Mouse (Mus musculus) hindbrain, embryonic 12.5 days (tissue): Measurements from ENCODE around the gene Cdkn1c. TPM values are rescaled to one million over a fixed set of nuclear protein-coding genes. Genes with fewer than 3 reads are reported as not detected.

ENCODE experiments used
- ATAC-seq: fragments of 200-750 bp; cut with Nextera tagmentation; 2 replicates; pipeline ENCODE4 v1.8.0; 2017; ENCODE audit warnings: moderate TSS enrichment; ENCODE audit not compliant: low FRiP score
- H3K27ac ChIP-seq: fragments of 300-500 bp; sonication (generic); 2 replicates; pipeline ENCODE4 v1.5.1; 2016; ENCODE audit warnings: mild to moderate bottlenecking
- H3K27me3 ChIP-seq: fragments of 300-500 bp; sonication (generic); 2 replicates; pipeline ENCODE4 v1.6.1; 2016; ENCODE audit warnings: mild to moderate bottlenecking
- H3K36me3 ChIP-seq: fragments of 300-500 bp; sonication (generic); 2 replicates; pipeline ENCODE4 v1.6.1; 2016; ENCODE audit warnings: mild to moderate bottlenecking
- H3K4me1 ChIP-seq: fragments of 300-500 bp; sonication (generic); 2 replicates; pipeline ENCODE4 v1.6.1; 2016
- H3K4me2 ChIP-seq: fragments of 300-500 bp; sonication (generic); replicated peaks from 2 replicates; pipeline ENCODE4 v1.6.1; 2016; ENCODE audit warnings: mild to moderate bottlenecking
- H3K4me3 ChIP-seq: fragments of 300-500 bp; sonication (generic); 2 replicates; pipeline ENCODE4 v1.5.1; 2016; ENCODE audit warnings: mild to moderate bottlenecking
- H3K9ac ChIP-seq: fragments of 300-500 bp; sonication (generic); 2 replicates; pipeline ENCODE4 v1.6.1; 2016; ENCODE audit warnings: mild to moderate bottlenecking, moderate library complexity
- H3K9me3 ChIP-seq: fragments of 300-500 bp; sonication (generic); replicated peaks from 2 replicates; pipeline ENCODE4 v1.6.1; 2016; ENCODE audit warnings: mild to moderate bottlenecking
- WGBS: fragments of 180-500 bp; shearing (Covaris S2); methylation state at CpG from one replicate; pipeline ENCODE4 v1.1.7; 2016; 5-methylcytosine and 5-hydroxymethylcytosine counted together
- polyA plus RNA-seq: library from polyadenylated mRNA; unstranded; fragments of >200 nt; fragmentation: Nextera tagmentation; extraction: Ambion mirVana; gene quantifications from 2 replicates; pipeline ENCODE4 v1.2.1, GENCODE M21; 2016

Gene Cdkn1c
- polyA plus RNA-seq, 1 experiment from 2014 or later: 1,001 TPM

DNA sequence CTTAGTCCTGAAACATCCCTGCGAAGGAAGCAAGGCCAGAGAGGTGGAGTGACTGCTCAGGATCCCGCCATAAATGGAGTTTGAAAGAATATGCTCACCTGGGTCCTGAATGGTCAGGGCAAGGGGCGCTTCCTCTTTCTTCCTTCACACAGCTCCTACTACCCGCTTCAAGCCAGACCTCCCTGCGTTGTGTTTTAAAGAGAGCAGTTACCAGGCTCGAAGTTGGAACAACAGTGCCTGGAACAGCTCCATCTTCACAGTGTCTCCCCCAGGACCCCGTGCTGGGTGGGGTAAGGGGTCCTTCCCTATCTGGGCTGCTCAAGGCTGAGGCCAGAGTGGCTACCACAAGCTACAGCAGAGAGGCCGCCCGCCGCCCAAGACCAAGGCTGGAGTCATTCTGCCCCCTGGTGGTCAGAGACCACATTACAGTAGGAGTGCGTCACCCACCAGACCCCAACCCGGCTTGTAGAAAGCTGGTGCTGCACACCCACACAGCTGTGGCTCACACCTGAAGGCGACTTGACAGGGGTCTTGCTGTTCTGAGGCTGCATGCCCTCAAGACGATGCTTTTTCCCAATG is 5.3 kb upstream of the Cdkn1c start:
- ATAC-seq: peak; percentile 23; the same call in 1 of the 2 replicates
- H3K27me3 ChIP-seq: peaks cover 10% of the 10 kb centered on the region
- no peak overlapping the region for H3K27ac ChIP-seq
- H3K9ac ChIP-seq: no peak overlapping the region
- H3K9me3 ChIP-seq: peaks cover 2% of the 10 kb centered on the region
- no peak overlapping the region for H3K4me3 ChIP-seq
- 30% methylated on average over 14 of the region's 14 CpGs for WGBS
- H3K4me2 ChIP-seq: no peak overlapping the region
- peaks cover 34% of the 10 kb centered on the region for H3K4me1 ChIP-seq
- no peaks in the 10 kb centered on the region for H3K36me3 ChIP-seq

- WGBS: 31% methylated on average over 39 of the region's 56 CpGs
- Histone ChIP-seq H3K9ac (peak overlapping the region; percentile 54), H3K27me3 (peaks cover 10% of the 10 kb centered on the region; the same call in 1 of the 2 replicates), H3K9me3 (peaks cover 14% of the 10 kb centered on the region), H3K4me3 (peak overlapping the region; percentile 30), H3K4me1 (peaks cover 34% of the 10 kb centered on the region), H3K4me2 (peak overlapping the region; percentile 58), H3K36me3 (no peaks in the 10 kb centered on the region), H3K27ac (peak overlapping the region; percentile 48; the same call in 1 of the 2 replicates)
- ATAC-seq: no peak
Measured at GRCm38 (mm10) chr7:143464811-143465560, 4.1 kb upstream of the Cdkn1c start.

GRCm38 (mm10) chr7:143463865-143464415 is 3.1 kb upstream of the Cdkn1c start:
- Histone ChIP-seq H3K4me2 (no peak overlapping the region; the same call in 1 of the 2 replicates), H3K27me3 (peaks cover 10% of the 10 kb centered on the region; the same call in 1 of the 2 replicates), H3K9ac (no peak overlapping the region), H3K27ac (0 out of 2 replicates have a peak overlapping the region, but pooled peaks have one; percentile 48), H3K4me3 (no peak overlapping the region), H3K9me3 (peaks cover 24% of the 10 kb centered on the region), H3K36me3 (no peaks in the 10 kb centered on the region), H3K4me1 (peaks cover 31% of the 10 kb centered on the region)
- no peak for ATAC-seq
- WGBS: 38% methylated on average over 11 of the region's 11 CpGs

- Histone ChIP-seq H3K27ac (no peak overlapping the region), H3K4me1 (peaks cover 30% of the 10 kb centered on the region), H3K4me2 (no peak overlapping the region), H3K9ac (no peak overlapping the region), H3K36me3 (no peaks in the 10 kb centered on the region), H3K9me3 (peaks cover 25% of the 10 kb centered on the region), H3K4me3 (no peak overlapping the region), H3K27me3 (peaks cover 10% of the 10 kb centered on the region; the same call in 1 of the 2 replicates)
- ATAC-seq: no peak
- WGBS: 76% methylated on average over 5 of the region's 5 CpGs
Measured at GRCm38 (mm10) chr7:143462516-143462915, 1.7 kb upstream of the Cdkn1c start.

DNA sequence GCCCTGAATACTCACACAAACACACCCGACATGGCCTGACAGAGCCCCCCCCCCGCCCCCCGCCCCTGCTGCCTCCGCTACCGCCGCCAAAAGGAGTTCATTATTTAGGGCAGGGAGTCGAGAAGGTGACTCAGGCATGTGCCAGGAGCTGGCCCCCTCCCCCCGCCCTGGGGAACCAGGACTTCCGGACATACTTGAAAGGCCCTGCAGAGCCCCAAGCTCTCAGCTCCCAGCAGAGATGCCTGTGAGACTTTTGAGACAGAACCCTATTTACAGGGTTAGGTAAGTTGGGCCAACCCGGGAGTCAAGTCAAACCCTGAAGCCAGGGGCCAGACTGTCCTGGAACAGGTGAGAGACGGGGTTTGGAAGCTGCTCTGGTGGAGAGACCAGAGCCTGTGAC is 1.1 kb upstream of the Cdkn1c start:
- Histone ChIP-seq H3K4me2 (peak overlapping the region; percentile 42; the same call in 1 of the 2 replicates), H3K4me3 (no peak overlapping the region), H3K27ac (peak overlapping the region; percentile 77; the same call in 1 of the 2 replicates), H3K27me3 (peaks cover 10% of the 10 kb centered on the region; the same call in 1 of the 2 replicates), H3K9ac (no peak overlapping the region), H3K36me3 (no peaks in the 10 kb centered on the region), H3K9me3 (peaks cover 25% of the 10 kb centered on the region), H3K4me1 (peaks cover 28% of the 10 kb centered on the region)
- no peak for ATAC-seq
- 35% methylated on average over 11 of the region's 11 CpGs for WGBS

DNA sequence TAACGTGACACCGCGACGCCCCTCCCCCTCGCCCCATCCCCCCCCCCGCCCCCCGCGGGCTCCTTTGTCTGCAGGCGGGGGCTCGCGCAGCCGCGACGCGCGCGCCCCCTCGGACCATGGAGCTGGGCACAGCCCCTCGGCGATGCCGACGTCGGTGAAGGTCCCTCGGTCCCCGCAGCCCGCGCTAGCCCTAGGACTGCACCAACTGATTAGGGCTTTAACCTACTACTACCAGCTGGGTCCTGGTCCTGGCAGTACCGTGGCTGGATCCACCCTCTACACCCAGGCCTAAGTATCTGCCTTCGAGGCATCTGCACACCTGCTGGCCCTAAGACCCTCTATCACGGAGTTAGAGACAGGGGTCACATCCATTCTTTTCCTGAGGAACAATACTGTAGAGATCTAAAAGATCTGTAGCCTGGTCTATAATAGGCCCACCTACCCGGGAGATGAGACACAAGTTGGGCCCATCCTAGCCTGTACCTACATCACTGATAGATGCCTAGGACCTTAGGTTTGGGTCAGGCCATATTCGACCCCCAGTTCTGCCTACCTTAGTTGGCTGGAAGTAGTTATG is 532 bp upstream of the Cdkn1c start:
- H3K9ac ChIP-seq: no peak overlapping the region
- peak overlapping the region; percentile 42 for H3K4me2 ChIP-seq
- H3K4me3 ChIP-seq: peak overlapping the region; percentile 18
- H3K27me3 ChIP-seq: peaks cover 10% of the 10 kb centered on the region; the same call in 1 of the 2 replicates
- peak; percentile 63 for ATAC-seq
- peaks cover 25% of the 10 kb centered on the region for H3K9me3 ChIP-seq
- 31% methylated on average over 19 of the region's 32 CpGs for WGBS
- H3K4me1 ChIP-seq: peaks cover 28% of the 10 kb centered on the region
- peak overlapping the region; percentile 77 for H3K27ac ChIP-seq
- no peaks in the 10 kb centered on the region for H3K36me3 ChIP-seq

DNA sequence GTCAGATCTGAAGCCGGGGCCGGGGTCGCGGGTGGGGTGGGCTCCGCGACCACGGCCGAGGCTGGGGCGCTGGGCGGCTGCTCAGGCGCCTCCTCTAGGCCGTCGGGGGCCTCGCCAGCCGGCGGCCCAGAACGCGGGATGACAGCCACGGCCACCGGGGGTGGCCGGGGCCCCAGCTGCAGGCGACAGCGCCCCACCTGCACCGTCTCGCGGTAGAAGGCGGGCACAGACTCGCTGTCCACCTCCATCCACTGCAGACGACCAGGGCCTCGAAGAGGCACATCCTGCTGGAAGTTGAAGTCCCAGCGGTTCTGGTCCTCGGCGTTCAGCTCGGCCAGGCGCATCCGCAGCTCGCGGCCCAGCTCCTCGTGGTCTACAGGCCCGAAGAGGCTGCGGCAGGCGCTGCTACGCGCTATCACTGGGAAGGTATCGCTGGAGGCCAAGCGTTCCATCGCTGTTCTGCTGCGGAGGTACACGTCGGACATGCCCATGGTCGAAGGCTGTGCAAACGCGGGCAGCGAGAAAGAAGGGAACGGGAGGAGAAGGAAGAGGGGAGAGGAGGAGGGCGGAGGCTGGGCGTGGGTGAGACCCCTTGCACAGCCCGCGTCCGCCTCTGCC is 524 bp downstream of the Cdkn1c start:
- H3K9ac ChIP-seq: peak overlapping the region; percentile 70
- WGBS: 36% methylated on average over 53 of the region's 60 CpGs
- H3K4me1 ChIP-seq: peaks cover 28% of the 10 kb centered on the region
- peak overlapping the region; percentile 57 for H3K4me2 ChIP-seq
- H3K27ac ChIP-seq: peak overlapping the region; percentile 80
- peak; percentile 0 for ATAC-seq
- H3K9me3 ChIP-seq: peaks cover 25% of the 10 kb centered on the region
- peaks cover 9% of the 10 kb centered on the region; the same call in 1 of the 2 replicates for H3K27me3 ChIP-seq
- no peaks in the 10 kb centered on the region for H3K36me3 ChIP-seq
- H3K4me3 ChIP-seq: peak overlapping the region; percentile 50

DNA sequence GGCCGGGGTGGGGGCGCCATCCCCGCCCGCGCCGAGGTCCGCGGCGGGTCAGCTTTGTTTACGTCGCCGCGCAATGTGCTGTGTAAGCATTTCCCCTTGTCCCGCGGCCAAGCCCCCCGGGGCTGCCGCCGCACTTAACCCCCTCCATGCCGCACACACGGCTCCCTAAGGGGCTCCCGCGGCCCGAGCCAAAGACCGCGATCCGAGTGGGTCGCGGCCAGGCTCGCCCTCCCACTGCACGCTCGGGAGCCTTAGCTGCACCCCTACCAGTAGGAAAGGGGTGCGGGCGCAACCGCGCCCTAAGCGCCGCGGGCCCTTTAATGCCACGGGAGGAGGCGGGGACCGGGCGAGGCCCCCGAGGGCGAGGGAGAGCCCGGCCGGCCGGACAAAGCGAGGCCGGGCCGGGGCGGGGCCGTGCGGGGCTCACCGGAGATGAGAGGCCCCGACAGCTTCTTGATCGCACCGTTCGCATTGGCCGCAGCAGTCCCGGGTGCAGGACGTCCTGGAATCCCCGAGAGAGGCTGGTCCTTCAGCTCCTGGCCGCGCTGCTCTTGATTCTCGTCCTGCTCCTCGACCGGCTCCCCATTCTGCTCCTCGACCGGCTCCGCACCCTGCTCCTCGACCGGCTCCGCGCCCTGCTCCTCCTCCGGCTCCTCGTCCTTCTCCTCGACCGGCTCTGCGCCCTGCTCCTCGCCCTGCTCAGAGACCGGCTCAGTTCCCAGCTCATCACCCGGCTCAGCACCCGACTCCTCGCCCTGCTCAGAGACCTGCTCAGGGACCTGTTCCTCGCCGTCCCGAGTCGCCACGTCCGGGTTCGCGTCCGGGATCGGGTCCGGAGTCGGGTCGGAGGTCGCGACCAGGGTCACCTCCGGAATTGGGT is 1.3 kb downstream of the Cdkn1c start:
- Histone ChIP-seq H3K27me3 (0 out of 2 replicates have a peak, but pooled peaks cover 2% of the 10 kb centered on the region), H3K36me3 (no peaks in the 10 kb centered on the region), H3K9ac (peak overlapping the region; percentile 70), H3K4me2 (peak overlapping the region; percentile 57), H3K9me3 (peaks cover 25% of the 10 kb centered on the region), H3K27ac (peak overlapping the region; percentile 80), H3K4me3 (peak overlapping the region; percentile 50), H3K4me1 (peaks cover 21% of the 10 kb centered on the region)
- 30% methylated on average over 99 of the region's 100 CpGs for WGBS
- ATAC-seq: 0 out of 2 replicates have a peak, but pooled peaks have one; percentile 7

DNA sequence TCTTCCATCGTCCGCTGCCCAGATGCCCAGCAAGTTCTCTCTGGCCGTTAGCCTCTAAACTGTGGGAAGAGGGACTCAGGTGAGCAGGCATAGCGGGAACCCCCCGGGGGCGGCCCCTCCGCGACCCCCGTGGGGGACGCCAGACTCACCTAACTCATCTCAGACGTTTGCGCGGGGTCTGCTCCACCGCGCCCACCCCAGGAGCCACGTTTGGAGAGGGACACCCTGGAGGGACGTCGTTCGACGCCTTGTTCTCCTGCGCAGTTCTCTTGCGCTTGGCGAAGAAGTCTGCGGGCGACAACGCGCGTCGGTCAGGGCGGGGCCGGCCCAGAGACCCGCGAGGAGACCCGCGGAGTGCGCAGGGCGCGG is 1.9 kb downstream of the Cdkn1c start:
- Histone ChIP-seq H3K36me3 (no peaks in the 10 kb centered on the region), H3K4me2 (peak overlapping the region; percentile 57), H3K9ac (peak overlapping the region; percentile 70), H3K27me3 (no peaks in the 10 kb centered on the region), H3K9me3 (peaks cover 25% of the 10 kb centered on the region), H3K27ac (peak overlapping the region; percentile 80), H3K4me3 (peak overlapping the region; percentile 50), H3K4me1 (peaks cover 18% of the 10 kb centered on the region)
- 17% methylated on average over 29 of the region's 38 CpGs for WGBS
- no peak for ATAC-seq

DNA sequence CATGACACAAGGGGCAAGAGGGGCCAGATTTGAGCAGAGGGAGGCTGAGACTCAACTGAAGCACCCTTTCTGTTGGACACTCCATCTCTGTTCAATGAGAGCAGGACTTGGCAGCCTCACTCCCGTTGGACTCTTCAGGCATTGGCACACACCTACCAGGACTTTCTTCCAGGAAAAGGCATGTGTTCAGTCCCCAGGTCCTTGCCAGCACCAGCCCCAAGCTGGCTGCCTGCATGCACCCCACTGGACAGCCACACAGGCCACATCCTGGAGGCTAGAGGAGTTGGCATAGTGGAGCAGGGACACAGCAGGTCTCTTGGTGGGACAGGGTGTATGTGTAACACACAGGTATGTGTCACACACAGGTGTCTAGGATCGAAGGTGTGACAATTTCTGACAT is 13.7 kb downstream of the Cdkn1c start:
- WGBS: 74% methylated on average over 2 of the region's 2 CpGs
- Histone ChIP-seq H3K27ac (no peak overlapping the region), H3K36me3 (no peaks in the 10 kb centered on the region), H3K27me3 (peaks cover 18% of the 10 kb centered on the region; the same call in 1 of the 2 replicates), H3K4me2 (no peak overlapping the region), H3K4me3 (no peak overlapping the region), H3K4me1 (peaks cover 34% of the 10 kb centered on the region), H3K9ac (no peak overlapping the region), H3K9me3 (no peaks in the 10 kb centered on the region)
- ATAC-seq: no peak
